Mouse (Mus musculus): ENCODE measurements around the gene Lnx2.

- no peak for TF ChIP-seq CTCF (IDR thresholded peaks at IDR 0.05; ENCODE audit: insufficient read depth, low read length)
- no peak for TF ChIP-seq POLR2A (IDR thresholded peaks at IDR 0.05; ENCODE audit: borderline replicate concordance, extremely low read depth, low read depth, low read length)
These were observed 396 bp upstream of the Lnx2 start, which contains the start of gene Polr1d for GRCm38 (mm10) chr5:147076799-147077165.
